Mouse (Mus musculus) forebrain, embryonic 10.5 days (tissue): ENCODE data around the gene Plau. TPM values are rescaled to one million over a fixed set of nuclear protein-coding genes. Genes with fewer than 3 reads are reported as not detected.
A peak's percentile ranks its signal among the peaks of the same experiment; 100 is the strongest.

ENCODE experiments used
- DNase-seq: peaks from one replicate; pipeline ENCODE4 v3.0.0-alpha.2; 2017; ENCODE audit warnings: low spot score; ENCODE audit errors: extremely low spot score
- H3K27ac ChIP-seq: fragments of 300-500 bp; sonication (generic); 2 replicates; pipeline ENCODE4 v1.5.1; 2016; ENCODE audit warnings: mild to moderate bottlenecking
- H3K27me3 ChIP-seq: fragments of 300-500 bp; sonication (generic); 2 replicates; pipeline ENCODE4 v1.6.1; 2016; ENCODE audit warnings: mild to moderate bottlenecking; ENCODE audit not compliant: poor library complexity, severe bottlenecking
- H3K36me3 ChIP-seq: fragments of 300-500 bp; sonication (generic); replicated peaks from 2 replicates; pipeline ENCODE4 v1.6.1; 2016; ENCODE audit warnings: mild to moderate bottlenecking, moderate library complexity
- H3K4me1 ChIP-seq: fragments of 300-500 bp; sonication (generic); 2 replicates; pipeline ENCODE4 v1.6.1; 2016
- H3K4me3 ChIP-seq: fragments of 300-500 bp; sonication (generic); 2 replicates; pipeline ENCODE4 v1.5.1; 2016; ENCODE audit warnings: mild to moderate bottlenecking, moderate library complexity
- H3K9me3 ChIP-seq: fragments of 300-500 bp; sonication (generic); 2 replicates; pipeline ENCODE4 v1.6.1; 2016; ENCODE audit warnings: mild to moderate bottlenecking, moderate library complexity
- WGBS: fragments of 180-500 bp; shearing (Covaris S2); methylation state at CpG from one replicate; pipeline ENCODE4 v1.1.7; 2016; 5-methylcytosine and 5-hydroxymethylcytosine counted together
- polyA plus RNA-seq: library from polyadenylated mRNA; unstranded; fragments of >200 nt; fragmentation: Nextera tagmentation; extraction: Ambion mirVana; gene quantifications from 2 replicates; pipeline ENCODE4 v1.2.1, GENCODE M21; 2016

The Plau gene
- polyA plus RNA-seq, 1 experiment from 2014 or later, result 0.40 TPM

DNA sequence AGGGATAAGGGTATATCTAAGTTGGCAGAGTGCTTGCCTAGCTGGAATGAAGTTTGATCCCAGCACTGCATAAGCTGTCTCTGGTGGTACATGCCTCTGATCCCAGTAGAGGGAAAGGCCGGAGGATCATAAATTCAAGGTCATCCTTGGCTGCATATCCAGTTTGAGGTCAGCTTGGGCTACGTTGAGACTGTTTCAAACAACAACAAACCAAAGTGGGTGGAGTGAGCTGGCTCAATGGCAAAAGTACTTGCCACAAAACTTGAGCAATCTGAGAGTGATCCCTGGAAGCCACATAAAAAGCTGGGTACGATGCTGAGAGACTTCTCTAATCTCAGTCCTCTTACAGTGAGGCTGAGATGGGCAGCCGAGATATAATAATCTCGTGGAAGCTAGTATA, 25.1 kb downstream of the Plau start:
- Histone ChIP-seq H3K4me1 (no peaks in the 10 kb centered on the region), H3K36me3 (no peaks in the 10 kb centered on the region), H3K27me3 (no peaks in the 10 kb centered on the region), H3K4me3 (no peak overlapping the region), H3K9me3 (no peaks in the 10 kb centered on the region), H3K27ac (no peak overlapping the region)
- 86% methylated on average over 5 of the region's 5 CpGs for WGBS
- DNase-seq, result no peak

GRCm38 (mm10) chr14:20863306-20864065, 27.0 kb downstream of the Plau start:
- no peak for DNase-seq
- Histone ChIP-seq H3K9me3 (no peaks in the 10 kb centered on the region), H3K4me3 (no peak overlapping the region), H3K27ac (no peak overlapping the region), H3K27me3 (no peaks in the 10 kb centered on the region), H3K4me1 (no peaks in the 10 kb centered on the region), H3K36me3 (no peaks in the 10 kb centered on the region)
- 72% methylated on average over 6 of the region's 6 CpGs for WGBS

GRCm38 (mm10) chr14:20864192-20864591, 27.7 kb downstream of the Plau start:
- no peaks in the 10 kb centered on the region for H3K9me3 ChIP-seq
- H3K36me3 ChIP-seq, result no peaks in the 10 kb centered on the region
- WGBS, result 89% methylated on average over 4 of the region's 4 CpGs
- H3K4me1 ChIP-seq, result no peaks in the 10 kb centered on the region
- no peak overlapping the region for H3K27ac ChIP-seq
- no peaks in the 10 kb centered on the region for H3K27me3 ChIP-seq
- DNase-seq, result no peak
- no peak overlapping the region for H3K4me3 ChIP-seq

DNA sequence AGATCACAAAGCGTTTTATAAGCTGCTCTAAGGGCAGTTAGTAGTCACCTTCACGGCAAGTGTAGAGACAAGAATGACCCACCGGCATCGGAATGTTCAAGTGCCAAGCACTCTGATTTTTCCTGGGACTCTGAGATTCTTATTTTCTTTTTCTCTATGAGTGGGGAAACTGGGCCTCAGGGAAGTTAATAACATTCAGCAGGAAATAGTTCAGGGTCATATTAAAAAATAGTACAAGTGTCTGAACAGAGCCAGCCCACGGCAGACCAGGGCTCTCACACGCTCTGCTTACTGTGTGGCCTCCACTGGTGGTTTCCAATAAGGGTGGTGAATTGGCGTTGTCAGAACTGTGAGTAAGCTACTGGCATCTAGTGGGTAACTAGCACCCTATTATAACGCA, 29.1 kb downstream of the Plau start:
- Histone ChIP-seq H3K4me3 (no peak overlapping the region), H3K27me3 (no peaks in the 10 kb centered on the region), H3K4me1 (no peaks in the 10 kb centered on the region), H3K36me3 (no peaks in the 10 kb centered on the region), H3K27ac (no peak overlapping the region), H3K9me3 (no peaks in the 10 kb centered on the region)
- 94% methylated on average over 8 of the region's 8 CpGs for WGBS
- no peak for DNase-seq

DNA sequence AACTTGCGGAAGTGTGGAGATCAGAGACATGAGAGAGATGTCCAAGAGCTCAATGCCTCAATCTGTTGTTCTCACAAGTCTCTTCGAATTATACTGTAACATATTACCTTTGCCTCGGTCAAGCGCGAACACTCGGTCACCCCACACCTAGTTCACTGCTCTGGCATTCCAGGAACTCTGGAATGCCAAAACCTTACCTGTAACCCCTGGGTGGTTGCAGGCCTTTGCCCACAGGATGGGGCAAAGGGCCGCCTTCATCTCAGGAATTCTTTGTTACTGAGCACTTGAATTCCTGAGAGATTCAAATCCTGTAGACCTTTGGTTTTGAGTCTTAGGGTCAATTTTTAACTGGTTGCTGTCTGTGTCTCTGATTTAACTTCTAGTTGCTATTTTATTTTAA, 29.9 kb downstream of the Plau start:
- Histone ChIP-seq H3K27ac (no peak overlapping the region), H3K9me3 (no peaks in the 10 kb centered on the region), H3K27me3 (no peaks in the 10 kb centered on the region), H3K36me3 (no peaks in the 10 kb centered on the region), H3K4me3 (no peak overlapping the region), H3K4me1 (no peaks in the 10 kb centered on the region)
- no peak for DNase-seq
- 94% methylated on average over 7 of the region's 7 CpGs for WGBS

- H3K27me3 ChIP-seq, result no peaks in the 10 kb centered on the region
- DNase-seq, result no peak
- H3K36me3 ChIP-seq, result no peaks in the 10 kb centered on the region
- WGBS, result 89% methylated on average over 3 of the region's 3 CpGs
- no peaks in the 10 kb centered on the region for H3K4me1 ChIP-seq
- H3K27ac ChIP-seq, result no peak overlapping the region
- no peaks in the 10 kb centered on the region for H3K9me3 ChIP-seq
- H3K4me3 ChIP-seq, result no peak overlapping the region
Measured at GRCm38 (mm10) chr14:20870110-20870509, 33.6 kb downstream of the Plau start.

DNA sequence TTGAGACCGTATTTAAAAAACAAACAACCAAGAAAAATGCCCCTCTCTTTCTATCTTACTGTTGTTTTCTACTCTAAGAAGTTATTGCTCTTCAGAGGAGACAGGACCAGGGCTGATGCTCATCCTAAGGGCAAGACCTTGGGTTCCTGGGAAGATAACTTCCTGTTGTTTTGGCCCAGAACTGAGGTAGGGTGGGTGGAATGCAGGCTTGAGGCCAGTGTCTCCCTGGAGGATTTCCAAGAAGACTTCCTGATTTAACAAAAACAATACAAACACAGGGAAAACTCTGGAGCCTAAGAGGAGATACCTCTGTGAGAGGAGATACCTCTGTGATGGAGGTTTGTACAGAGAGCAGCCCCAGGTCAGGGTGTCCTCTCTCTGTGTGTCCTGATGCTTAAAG, 35.0 kb downstream of the Plau start:
- H3K4me1 ChIP-seq, result no peaks in the 10 kb centered on the region
- H3K9me3 ChIP-seq, result no peaks in the 10 kb centered on the region
- H3K4me3 ChIP-seq, result no peak overlapping the region
- no peak for DNase-seq
- 93% methylated on average over 1 of the region's 1 CpGs for WGBS
- no peaks in the 10 kb centered on the region for H3K27me3 ChIP-seq
- H3K36me3 ChIP-seq, result no peaks in the 10 kb centered on the region
- no peak overlapping the region for H3K27ac ChIP-seq

DNA sequence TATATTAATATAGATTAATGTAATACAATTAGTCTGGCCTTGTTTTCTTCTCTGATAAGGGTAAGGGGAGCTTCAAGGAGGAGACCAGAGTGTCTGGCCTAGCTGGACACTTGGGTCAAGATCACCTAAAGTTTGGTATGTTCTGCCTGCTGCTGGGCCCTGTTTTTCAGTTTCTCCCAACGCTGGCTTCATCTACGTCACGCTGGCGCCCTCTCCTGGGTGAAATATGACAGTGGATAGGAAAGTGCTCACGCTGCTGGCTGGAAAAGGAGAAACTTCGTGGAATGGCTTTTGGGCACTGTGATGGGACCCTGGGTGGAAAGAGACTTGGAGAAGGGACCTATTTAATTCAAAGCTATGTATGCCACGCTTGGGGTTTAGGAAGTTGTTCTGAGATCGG, 36.8 kb downstream of the Plau start:
- no peaks in the 10 kb centered on the region for H3K27me3 ChIP-seq
- H3K4me1 ChIP-seq, result no peaks in the 10 kb centered on the region
- H3K27ac ChIP-seq, result no peak overlapping the region
- H3K9me3 ChIP-seq, result no peaks in the 10 kb centered on the region
- peak; percentile 80 for DNase-seq
- H3K36me3 ChIP-seq, result no peaks in the 10 kb centered on the region
- 3% methylated on average over 8 of the region's 8 CpGs for WGBS
- no peak overlapping the region for H3K4me3 ChIP-seq

GRCm38 (mm10) chr14:20873931-20874330, 37.5 kb downstream of the Plau start:
- no peaks in the 10 kb centered on the region for H3K4me1 ChIP-seq
- DNase-seq, result no peak
- no peaks in the 10 kb centered on the region for H3K9me3 ChIP-seq
- H3K27me3 ChIP-seq, result no peaks in the 10 kb centered on the region
- no peak overlapping the region for H3K27ac ChIP-seq
- WGBS, result 60% methylated on average over 6 of the region's 6 CpGs
- no peak overlapping the region for H3K4me3 ChIP-seq
- H3K36me3 ChIP-seq, result no peaks in the 10 kb centered on the region

- no peak for DNase-seq
- Histone ChIP-seq H3K27me3 (no peaks in the 10 kb centered on the region), H3K9me3 (no peaks in the 10 kb centered on the region), H3K4me1 (peaks cover 16% of the 10 kb centered on the region), H3K4me3 (no peak overlapping the region), H3K27ac (peak overlapping the region; percentile 36; the same call in 1 of the 2 replicates), H3K36me3 (no peaks in the 10 kb centered on the region)
- WGBS, result 81% methylated on average over 5 of the region's 5 CpGs
Measured at GRCm38 (mm10) chr14:20884691-20885090, 48.2 kb downstream of the Plau start.

DNA sequence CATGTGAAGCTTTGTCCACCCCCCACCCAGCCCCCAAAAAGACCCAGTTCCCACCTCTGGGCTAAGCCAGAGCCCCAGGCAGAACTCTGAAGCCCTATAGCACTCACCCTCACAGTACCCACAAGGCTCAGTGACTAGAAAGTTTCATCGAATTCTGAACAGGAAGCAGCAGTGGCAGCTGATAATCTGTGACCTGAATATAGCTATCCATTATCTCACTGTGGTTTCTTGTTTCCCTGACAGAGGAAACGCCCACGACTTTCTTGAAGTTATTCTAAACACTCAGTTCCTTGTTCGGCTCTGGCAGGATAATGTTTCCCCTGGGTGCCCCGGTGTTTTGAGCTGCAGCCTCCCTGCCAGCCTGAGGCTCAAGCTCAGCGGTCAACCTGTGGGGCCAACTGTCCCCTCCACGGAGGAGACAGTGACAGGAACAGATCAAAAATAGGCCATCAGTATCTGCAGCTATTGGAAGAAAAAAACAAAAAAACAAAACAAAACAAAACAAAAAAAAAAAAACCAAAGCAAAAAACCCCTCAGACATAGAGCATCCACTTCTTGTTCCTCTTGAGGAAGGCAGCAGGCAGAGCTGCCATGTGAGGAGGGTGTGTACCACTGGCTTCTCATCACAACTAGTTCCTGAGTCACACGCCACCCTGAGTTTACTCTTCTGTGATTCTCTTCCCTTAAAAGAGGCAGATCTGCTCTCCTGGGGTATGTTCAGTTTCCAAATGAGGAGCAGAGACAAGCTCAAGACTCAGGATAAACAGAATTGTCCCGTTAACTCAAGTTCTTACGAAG, 48.8 kb downstream of the Plau start:
- 42% methylated on average over 10 of the region's 10 CpGs for WGBS
- Histone ChIP-seq H3K27me3 (no peaks in the 10 kb centered on the region), H3K27ac (peak overlapping the region; percentile 36; the same call in 1 of the 2 replicates), H3K9me3 (no peaks in the 10 kb centered on the region), H3K4me3 (no peak overlapping the region), H3K36me3 (no peaks in the 10 kb centered on the region), H3K4me1 (peaks cover 16% of the 10 kb centered on the region)
- DNase-seq, result no peak

- Histone ChIP-seq H3K36me3 (no peaks in the 10 kb centered on the region), H3K27ac (peak overlapping the region; percentile 52), H3K4me1 (peaks cover 16% of the 10 kb centered on the region), H3K4me3 (no peak overlapping the region), H3K9me3 (no peaks in the 10 kb centered on the region), H3K27me3 (no peaks in the 10 kb centered on the region)
- WGBS, result 27% methylated on average over 4 of the region's 4 CpGs
- no peak for DNase-seq
Measured at GRCm38 (mm10) chr14:20886266-20886665, 49.8 kb downstream of the Plau start.

GRCm38 (mm10) chr14:20887541-20888085, 51.2 kb downstream of the Plau start:
- Histone ChIP-seq H3K27ac (no peak overlapping the region), H3K27me3 (no peaks in the 10 kb centered on the region), H3K36me3 (no peaks in the 10 kb centered on the region), H3K9me3 (no peaks in the 10 kb centered on the region), H3K4me3 (no peak overlapping the region), H3K4me1 (peaks cover 27% of the 10 kb centered on the region)
- whole genome bisulfite sequencing, result 84% methylated on average over 7 of the region's 7 CpGs
- no peak for DNase-seq
